Mouse (Mus musculus): ENCODE measurements around the gene 3110070M22Rik. TPM values are rescaled to one million over a fixed set of nuclear protein-coding genes. Genes with fewer than 3 reads are reported as not detected.
A peak's percentile ranks its signal among the peaks of the same experiment; 100 is the strongest.
"Not testable (repeated sequence)": the region's sequence is repeated elsewhere in the genome, so short reads cannot be mapped to it uniquely, and the experiment has no call there.

Gene 3110070M22Rik
- polyA plus RNA-seq (2012; fragmentation: generic; extraction: Trizol), result 0.21 TPM
- long read RNA-seq, experiment 1, result 0 reads
- long read RNA-seq, experiment 2, result 0 reads

- peak; percentile 14 for TF ChIP-seq CTCF (IDR thresholded peaks at IDR 0.05; ENCODE audit: control insufficient read depth, insufficient read depth, insufficient read length)
- TF ChIP-seq FOSL1 (IDR thresholded peaks at IDR 0.05; ENCODE audit: insufficient read depth, low read length, poor library complexity, severe bottlenecking), result no peak
- H3K4me3 ChIP-seq (ENCODE audit: insufficient read depth, poor library complexity, severe bottlenecking), result no peak within 1 kb of the TSS
- H3K27me3 ChIP-seq (ENCODE audit: control insufficient read depth, insufficient read depth, insufficient read length), result no peaks in the 10 kb centered on the region
- no peaks in the 10 kb centered on the region for H3K79me2 ChIP-seq (ENCODE audit: control insufficient read depth, insufficient read depth)
- H3ac ChIP-seq (ENCODE audit: control insufficient read depth, insufficient read length, low read depth), result peak within 1 kb of the TSS; percentile 83
- H3K36me3 ChIP-seq (ENCODE audit: control insufficient read depth, insufficient read depth), result peaks cover 9% of the 10 kb centered on the region
- no peaks in the 10 kb centered on the region for H3K79me3 ChIP-seq (ENCODE audit: low read depth)
These were observed at the start of gene 3110070M22Rik, which contains the start of gene Tmem267 for GRCm38 (mm10) chr13:119487880-119488580. TSS of gene 3110070M22Rik (minus strand) at chr13:119488383. TSS of gene Tmem267 (plus strand) at chr13:119488039.

- H3K4me3 ChIP-seq (ENCODE audit: insufficient read depth, poor library complexity, severe bottlenecking); H3K27me3 ChIP-seq (ENCODE audit: control insufficient read depth, insufficient read depth, insufficient read length); H3K36me3 ChIP-seq (ENCODE audit: control insufficient read depth, insufficient read depth); H3K79me3 ChIP-seq (ENCODE audit: low read depth); H3ac ChIP-seq (ENCODE audit: control insufficient read depth, insufficient read length, low read depth); H3K79me2 ChIP-seq (ENCODE audit: control insufficient read depth, insufficient read depth): not testable (repeated sequence)
These were observed 6.8 kb upstream of the 3110070M22Rik start for GRCm38 (mm10) chr13:119494938-119495337.

GRCm38 (mm10) chr13:119492083-119492482 is 3.9 kb upstream of the 3110070M22Rik start:
- H3K36me3 ChIP-seq (ENCODE audit: control insufficient read depth, insufficient read depth); H3K79me2 ChIP-seq (ENCODE audit: control insufficient read depth, insufficient read depth); H3K4me3 ChIP-seq (ENCODE audit: insufficient read depth, poor library complexity, severe bottlenecking); H3K79me3 ChIP-seq (ENCODE audit: low read depth); H3ac ChIP-seq (ENCODE audit: control insufficient read depth, insufficient read length, low read depth); H3K27me3 ChIP-seq (ENCODE audit: control insufficient read depth, insufficient read depth, insufficient read length): not testable (repeated sequence)

GRCm38 (mm10) chr13:119487354-119487753 is 829 bp downstream of the 3110070M22Rik start:
- no peaks in the 10 kb centered on the region for H3K27me3 ChIP-seq (ENCODE audit: control insufficient read depth, insufficient read depth, insufficient read length)
- TF ChIP-seq MYOD1 (IDR thresholded peaks at IDR 0.05; ENCODE audit: control insufficient read depth, insufficient read length, low read depth) (no peak), CTCF (IDR thresholded peaks at IDR 0.05; ENCODE audit: control insufficient read depth, insufficient read depth, insufficient read length) (no peak), MYOG (IDR thresholded peaks at IDR 0.05; ENCODE audit: control insufficient read depth, extremely low read depth, insufficient read length) (no peak), FOSL1 (IDR thresholded peaks at IDR 0.05; ENCODE audit: insufficient read depth, low read length, poor library complexity, severe bottlenecking) (no peak), CEBPB (IDR thresholded peaks at IDR 0.05; ENCODE audit: low read depth) (no peak), USF1 (IDR thresholded peaks at IDR 0.05; ENCODE audit: low read depth) (no peak), MAX (IDR thresholded peaks at IDR 0.05) (no peak)
- H3K4me3 ChIP-seq (ENCODE audit: insufficient read depth, poor library complexity, severe bottlenecking), result no peak overlapping the region
- H3K36me3 ChIP-seq (ENCODE audit: control insufficient read depth, insufficient read depth), result peaks cover 12% of the 10 kb centered on the region
- no peaks in the 10 kb centered on the region for H3K79me3 ChIP-seq (ENCODE audit: low read depth)
- no peak overlapping the region for H3ac ChIP-seq (ENCODE audit: control insufficient read depth, insufficient read length, low read depth)
- H3K79me2 ChIP-seq (ENCODE audit: control insufficient read depth, insufficient read depth), result no peaks in the 10 kb centered on the region

GRCm38 (mm10) chr13:119477789-119478188 is 10.4 kb downstream of the 3110070M22Rik start:
- no peak for TF ChIP-seq MAX (IDR thresholded peaks at IDR 0.05)
- TF ChIP-seq CTCF (IDR thresholded peaks at IDR 0.05; ENCODE audit: control insufficient read depth, insufficient read depth, insufficient read length), result no peak
- no peak for TF ChIP-seq USF1 (IDR thresholded peaks at IDR 0.05; ENCODE audit: low read depth)
- TF ChIP-seq FOSL1 (IDR thresholded peaks at IDR 0.05; ENCODE audit: insufficient read depth, low read length, poor library complexity, severe bottlenecking), result no peak
- no peak for TF ChIP-seq MYOD1 (IDR thresholded peaks at IDR 0.05; ENCODE audit: control insufficient read depth, insufficient read length, low read depth)
- TF ChIP-seq MYOG (IDR thresholded peaks at IDR 0.05; ENCODE audit: control insufficient read depth, extremely low read depth, insufficient read length), result no peak
- no peak for TF ChIP-seq CEBPB (IDR thresholded peaks at IDR 0.05; ENCODE audit: low read depth)
- Histone ChIP-seq H3K79me2 (ENCODE audit: control insufficient read depth, insufficient read depth) (no peaks in the 10 kb centered on the region), H3K36me3 (ENCODE audit: control insufficient read depth, insufficient read depth) (peaks cover 40% of the 10 kb centered on the region), H3K27me3 (ENCODE audit: control insufficient read depth, insufficient read depth, insufficient read length) (no peaks in the 10 kb centered on the region), H3ac (ENCODE audit: control insufficient read depth, insufficient read length, low read depth) (no peak overlapping the region), H3K4me3 (ENCODE audit: insufficient read depth, poor library complexity, severe bottlenecking) (no peak overlapping the region), H3K79me3 (ENCODE audit: low read depth) (no peaks in the 10 kb centered on the region)

GRCm38 (mm10) chr13:119476631-119477030 is 11.6 kb downstream of the 3110070M22Rik start:
- H3K36me3 ChIP-seq (ENCODE audit: control insufficient read depth, insufficient read depth), result peaks cover 39% of the 10 kb centered on the region
- no peak for TF ChIP-seq USF1 (IDR thresholded peaks at IDR 0.05; ENCODE audit: low read depth)
- no peak for TF ChIP-seq FOSL1 (IDR thresholded peaks at IDR 0.05; ENCODE audit: insufficient read depth, low read length, poor library complexity, severe bottlenecking)
- TF ChIP-seq CTCF (IDR thresholded peaks at IDR 0.05; ENCODE audit: control insufficient read depth, insufficient read depth, insufficient read length), result no peak
- TF ChIP-seq MYOD1 (IDR thresholded peaks at IDR 0.05; ENCODE audit: control insufficient read depth, insufficient read length, low read depth), result no peak
- TF ChIP-seq CEBPB (IDR thresholded peaks at IDR 0.05; ENCODE audit: low read depth), result no peak
- no peak for TF ChIP-seq MAX (IDR thresholded peaks at IDR 0.05)
- TF ChIP-seq MYOG (IDR thresholded peaks at IDR 0.05; ENCODE audit: control insufficient read depth, extremely low read depth, insufficient read length), result no peak
- no peak overlapping the region for H3ac ChIP-seq (ENCODE audit: control insufficient read depth, insufficient read length, low read depth)

More at GRCm38 (mm10) chr13:119476631-119477030, 11.6 kb downstream of the 3110070M22Rik start:
- no peaks in the 10 kb centered on the region for H3K79me3 ChIP-seq (ENCODE audit: low read depth)
- no peaks in the 10 kb centered on the region for H3K27me3 ChIP-seq (ENCODE audit: control insufficient read depth, insufficient read depth, insufficient read length)
- H3K4me3 ChIP-seq (ENCODE audit: insufficient read depth, poor library complexity, severe bottlenecking), result no peak overlapping the region
- no peaks in the 10 kb centered on the region for H3K79me2 ChIP-seq (ENCODE audit: control insufficient read depth, insufficient read depth)

Measured in C2C12 (cell line).